9 mouse cellular contexts compared by ENCODE assay signal in the genomic region with DNA sequence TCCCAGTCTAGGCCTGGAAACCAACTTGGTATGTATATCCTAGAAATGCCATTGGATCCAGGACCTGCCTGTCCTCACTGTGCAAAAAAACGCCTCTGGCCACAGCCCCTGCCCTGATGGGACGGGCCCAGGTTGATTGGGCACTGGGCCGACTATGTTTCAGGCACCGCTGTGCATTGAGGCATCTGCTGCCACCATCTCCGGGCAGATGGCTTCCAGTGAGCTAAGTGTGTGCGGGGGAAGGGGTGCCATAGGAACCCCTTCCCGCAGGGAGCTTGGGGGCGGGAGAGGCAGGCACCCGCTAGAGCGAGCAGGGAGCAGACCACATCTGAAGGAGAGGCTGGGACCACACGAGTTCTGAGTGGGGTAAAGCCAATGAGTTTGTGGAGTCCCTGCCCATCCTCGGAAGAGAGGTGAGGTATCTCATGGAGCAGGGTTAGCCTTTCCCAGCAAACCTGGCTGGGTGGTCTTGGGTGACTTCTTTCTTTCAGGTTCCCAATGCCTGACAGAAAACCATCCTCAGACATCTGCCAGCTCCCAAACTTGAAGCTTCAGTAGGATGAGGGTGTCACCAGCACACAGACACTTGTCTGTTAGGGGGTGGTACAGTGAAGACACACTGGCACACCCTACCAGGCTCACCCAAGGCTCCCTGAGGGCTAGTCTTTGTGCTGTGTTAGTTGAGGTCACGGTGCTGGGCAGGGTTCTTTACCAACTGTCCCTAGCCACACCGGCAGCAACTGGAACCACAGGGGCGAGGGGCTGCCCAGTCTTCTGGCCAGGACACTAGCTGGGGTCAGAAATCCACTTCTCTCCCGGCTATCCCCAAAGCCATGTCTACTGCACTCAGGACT. TPM values are rescaled to one million over a fixed set of nuclear protein-coding genes. Genes with fewer than 3 reads are reported as not detected.
A peak's percentile ranks its signal among the peaks of the same experiment; 100 is the strongest.
DNase-seq lines count a peak whose midpoint lies in the region; ATAC-seq and TF ChIP-seq lines count a peak whose summit lies in the region.
"Had no signal": no experiment of that assay in that cellular context is flagged by ENCODE, and none has a peak within 500 bp of the region (broad histone marks: within the 10 kb centered on the region; RNA-seq: fewer than 3 reads in every experiment).

No protein-coding gene starts in this region.

- H3K36me3 ChIP-seq in hindbrain, embryonic 16.5 days (ENCODE audit: control insufficient read depth, insufficient read depth, low read length): no peaks in the 10 kb centered on the region
- no peaks in the 10 kb centered on the region for H3K36me3 ChIP-seq in midbrain, embryonic 15.5 days (replicated peaks)

- H3K27me3 ChIP-seq in hindbrain, embryonic 16.5 days (replicated peaks; ENCODE audit: control insufficient read depth, insufficient read depth, low read length): no peaks in the 10 kb centered on the region
- H3K27me3 ChIP-seq in midbrain, embryonic 15.5 days (replicated peaks): no peaks in the 10 kb centered on the region

- WGBS in hindbrain, embryonic 16.5 days: 62% methylated on average over 16 of the region's 16 CpGs
- WGBS in midbrain, embryonic 15.5 days: 61% methylated on average over 16 of the region's 16 CpGs

- ATAC-seq in erythroid progenitor cell, adult 5-6 weeks (replicated peaks; ENCODE audit: low FRiP score, poor library complexity, severe bottlenecking): 0 out of 2 replicates have a peak, but pooled peaks have one; percentile 2
- ATAC-seq in hindbrain, embryonic 16.5 days: no peak
- ATAC-seq in midbrain, embryonic 15.5 days (replicated peaks): no peak
- no peak for ATAC-seq in megakaryocyte progenitor cell, adult 5-6 weeks (replicated peaks; ENCODE audit: poor library complexity)

- no peak for TF ChIP-seq POLR2A in brain, embryonic 14.5 days (IDR thresholded peaks at IDR 0.05; ENCODE audit: borderline replicate concordance, extremely low read depth, insufficient read depth, insufficient read length, poor library complexity, severe bottlenecking)

- H3K9me3 ChIP-seq in hindbrain, embryonic 16.5 days (ENCODE audit: control insufficient read depth, low read length): no peaks in the 10 kb centered on the region
- no peaks in the 10 kb centered on the region for H3K9me3 ChIP-seq in midbrain, embryonic 15.5 days

- DNase-seq in brain, embryonic 14.5 days (ENCODE audit: low read depth): peak; percentile 75
- no peak for DNase-seq in gastrocnemius, adult 8-10 months (ENCODE audit: low spot score in 2 of 2)
- no peak for DNase-seq in gastrocnemius, postnatal 10 days
- DNase-seq: heart, adult 18-20 months had no signal

- no peak overlapping the region for H3K4me2 ChIP-seq in hindbrain, embryonic 16.5 days (ENCODE audit: low read length)
- no peak overlapping the region for H3K4me2 ChIP-seq in midbrain, embryonic 15.5 days

- TF ChIP-seq CTCF in brain, embryonic 14.5 days (IDR thresholded peaks at IDR 0.05; ENCODE audit: borderline replicate concordance, extremely low read depth, insufficient read depth, insufficient read length): no peak

- no peak overlapping the region for H3K9ac ChIP-seq in hindbrain, embryonic 16.5 days (ENCODE audit: low read depth, low read length)
- H3K9ac ChIP-seq in midbrain, embryonic 15.5 days: no peak overlapping the region

- no peak overlapping the region for H3K4me3 ChIP-seq in hindbrain, embryonic 16.5 days (ENCODE audit: low read length)
- no peak overlapping the region for H3K4me3 ChIP-seq in midbrain, embryonic 15.5 days

- peak overlapping the region; percentile 72 for H3K27ac ChIP-seq in hindbrain, embryonic 16.5 days (ENCODE audit: low read depth, low read length)
- H3K27ac ChIP-seq in midbrain, embryonic 15.5 days: peak overlapping the region; percentile 70
- H3K27ac ChIP-seq: kidney, postnatal 0 days had no signal

- H3K4me1 ChIP-seq in hindbrain, embryonic 16.5 days (ENCODE audit: control insufficient read depth, insufficient read depth, low read depth, low read length): peaks cover 24% of the 10 kb centered on the region
- H3K4me1 ChIP-seq in midbrain, embryonic 15.5 days: peaks cover 42% of the 10 kb centered on the region

RNA-seq across cellular contexts. Expression of gene Endov, which starts 24.9 kb away (rescaled TPM):
- 33.8 and 34.1 TPM in 2 replicates for polyA plus RNA-seq in brain, embryonic 14.5 days (2012; rRNA removed)
- total RNA-seq in erythroid progenitor cell, adult 5-6 weeks (2015; ENCODE audit: low replicate concordance): 3.8 and 7.6 TPM in 2 replicates
- total RNA-seq in erythroid progenitor cell, adult 5-6 weeks (2017; ENCODE audit: low replicate concordance): 4.2 and 6.5 TPM in 2 replicates
- polyA plus RNA-seq in hindbrain, embryonic 16.5 days (2015; fragmentation: Nextera tagmentation; extraction: Ambion mirVana): 15.1 and 17.1 TPM in 2 replicates
- polyA plus RNA-seq in midbrain, embryonic 15.5 days (2015; fragmentation: Nextera tagmentation; extraction: Ambion mirVana): 20.7 and 22.2 TPM in 2 replicates
- 1 to 10 TPM; 3.8 to 4.9 (median 4.5) TPM for total RNA-seq in gastrocnemius, adult 8-10 months (2022)
- 3.1 and 6.4 TPM in 2 replicates for total RNA-seq in megakaryocyte progenitor cell, adult 5-6 weeks (2015)
- 6.7 and 8.7 TPM in 2 replicates for total RNA-seq in megakaryocyte progenitor cell, adult 5-6 weeks (2017)
- total RNA-seq in gastrocnemius, postnatal 10 days (2021): 10 to 100 TPM in 1 of 2 experiments, 1 to 10 TPM in 1; 9.7 to 12.9 TPM

RNA-seq across cellular contexts. Expression of gene Nptx1, which starts 31.5 kb away (rescaled TPM):
- 9.2 and 14.7 TPM in 2 replicates for polyA plus RNA-seq in brain, embryonic 14.5 days (2012; rRNA removed)
- not detected in 2 replicates for total RNA-seq in erythroid progenitor cell, adult 5-6 weeks (2015; ENCODE audit: low replicate concordance)
- total RNA-seq in erythroid progenitor cell, adult 5-6 weeks (2017; ENCODE audit: low replicate concordance): not detected in 2 replicates
- 15.6 and 22.4 TPM in 2 replicates for polyA plus RNA-seq in hindbrain, embryonic 16.5 days (2015; fragmentation: Nextera tagmentation; extraction: Ambion mirVana)
- 13.6 and 13.7 TPM in 2 replicates for polyA plus RNA-seq in midbrain, embryonic 15.5 days (2015; fragmentation: Nextera tagmentation; extraction: Ambion mirVana)
- total RNA-seq in gastrocnemius, adult 8-10 months (2022): under 1 TPM in 1 of 4 experiments, not detected in 3; 0.07 TPM
- total RNA-seq in megakaryocyte progenitor cell, adult 5-6 weeks (2015): not detected in 2 replicates
- not detected in 2 replicates for total RNA-seq in megakaryocyte progenitor cell, adult 5-6 weeks (2017)
- under 1 TPM; 0.50 to 0.66 TPM for total RNA-seq in gastrocnemius, postnatal 10 days (2021)
